Mouse (Mus musculus) cerebellum, postnatal 10 days (tissue): Measurements from ENCODE around the gene Apbb2.

Source experiments
- DNase-seq, 2 experiments: peaks; one replicate each; pipeline ENCODE4 v3.0.0; 2021; ENCODE audit warnings: mixed read lengths in 2 of 2

Gene Apbb2

GRCm38 (mm10) chr5:66373515-66374164, 244.9 kb downstream of the Apbb2 start:
- DNase-seq = no peak

DNA sequence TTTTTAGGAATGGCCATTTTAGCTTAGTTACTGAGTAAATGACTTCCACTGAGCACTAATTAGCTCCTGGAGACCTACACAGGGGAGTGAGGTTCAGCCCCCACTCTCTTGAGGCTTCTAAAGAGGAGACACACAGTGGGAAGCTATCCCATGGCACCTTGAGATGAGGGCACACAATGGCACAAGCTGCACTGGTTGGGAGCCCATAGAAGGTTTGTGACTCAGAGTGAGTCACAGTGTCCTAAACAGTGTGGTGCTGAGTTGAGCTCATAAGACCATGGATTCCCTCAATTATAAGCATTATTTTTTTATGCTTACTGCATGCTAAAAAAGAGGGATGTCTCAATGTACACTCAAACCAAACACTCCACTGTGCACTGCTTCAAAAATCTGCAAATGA, 247.5 kb downstream of the Apbb2 start:
- no peak for DNase-seq

DNA sequence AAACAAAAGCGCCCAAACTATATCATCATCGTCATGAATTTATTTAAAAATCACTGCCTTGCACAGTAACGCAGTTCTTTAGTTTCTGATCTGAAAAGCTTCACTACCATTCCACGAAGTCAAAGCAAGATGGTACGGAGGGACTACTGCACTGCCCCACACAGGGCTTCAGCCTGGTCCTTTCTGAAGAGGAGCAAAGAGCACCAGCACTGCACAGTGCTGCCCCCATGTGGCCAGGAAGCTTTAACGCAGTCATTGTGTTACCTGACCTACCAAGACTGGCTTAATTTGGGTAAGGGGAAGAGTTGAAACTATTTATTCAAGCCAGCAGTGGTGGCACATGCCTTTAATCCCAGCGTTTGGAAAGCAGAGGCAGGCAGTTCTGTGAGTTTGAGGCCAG, 249.6 kb downstream of the Apbb2 start:
- DNase-seq = peak; percentile 84 to 86

- peak; percentile 39 to 45 for DNase-seq
Measured at GRCm38 (mm10) chr5:66367641-66368040, 250.9 kb downstream of the Apbb2 start.

- no peak for DNase-seq
Measured at GRCm38 (mm10) chr5:66363274-66364261, 255.0 kb downstream of the Apbb2 start.

GRCm38 (mm10) chr5:66360739-66361138, 257.8 kb downstream of the Apbb2 start:
- no peak for DNase-seq

GRCm38 (mm10) chr5:66359742-66360423, 258.7 kb downstream of the Apbb2 start:
- DNase-seq = no peak

DNA sequence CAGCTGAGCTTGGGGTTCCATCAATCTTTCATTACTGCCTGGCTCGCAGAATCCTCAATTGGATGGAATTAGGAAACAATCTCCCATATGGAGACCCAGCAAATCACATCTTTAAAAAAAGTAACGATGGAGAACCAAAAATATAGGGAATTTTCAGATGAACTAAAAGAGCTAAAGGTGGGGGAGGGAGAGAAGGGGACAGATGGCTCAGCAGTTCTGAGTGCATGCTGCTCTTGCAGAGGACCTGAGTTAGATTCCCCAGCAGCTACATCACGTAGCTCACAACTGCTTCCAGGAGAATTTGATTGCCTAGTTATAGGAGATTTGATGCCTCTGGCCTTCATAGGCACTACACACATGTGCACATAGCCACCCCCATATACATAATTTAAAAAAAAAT, 263.4 kb downstream of the Apbb2 start:
- DNase-seq = no peak

DNA sequence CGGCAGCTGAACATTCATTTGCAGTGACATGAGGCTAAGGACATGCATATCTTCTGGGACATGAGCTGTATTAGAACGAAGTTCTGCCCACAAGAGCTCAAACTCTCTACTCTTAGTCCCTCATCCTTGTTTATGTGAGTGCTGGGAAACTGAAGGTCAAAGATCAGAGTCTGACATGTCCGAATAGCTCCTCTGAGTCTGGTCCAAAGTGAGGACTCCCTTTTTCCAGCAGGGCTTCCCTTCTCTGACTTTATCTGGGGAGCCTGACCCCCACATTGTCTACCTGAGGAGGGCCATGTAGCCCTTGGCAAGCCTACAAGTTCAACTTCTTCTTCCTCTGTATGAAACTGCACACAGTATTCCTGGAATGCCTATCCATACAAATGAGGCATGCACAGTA, 264.7 kb downstream of the Apbb2 start:
- DNase-seq = no peak

- peak; percentile 82 to 88 for DNase-seq
Measured at GRCm38 (mm10) chr5:66351836-66352390, 266.7 kb downstream of the Apbb2 start.

- no peak for DNase-seq
Measured at GRCm38 (mm10) chr5:66351064-66351463, 267.5 kb downstream of the Apbb2 start.

DNA sequence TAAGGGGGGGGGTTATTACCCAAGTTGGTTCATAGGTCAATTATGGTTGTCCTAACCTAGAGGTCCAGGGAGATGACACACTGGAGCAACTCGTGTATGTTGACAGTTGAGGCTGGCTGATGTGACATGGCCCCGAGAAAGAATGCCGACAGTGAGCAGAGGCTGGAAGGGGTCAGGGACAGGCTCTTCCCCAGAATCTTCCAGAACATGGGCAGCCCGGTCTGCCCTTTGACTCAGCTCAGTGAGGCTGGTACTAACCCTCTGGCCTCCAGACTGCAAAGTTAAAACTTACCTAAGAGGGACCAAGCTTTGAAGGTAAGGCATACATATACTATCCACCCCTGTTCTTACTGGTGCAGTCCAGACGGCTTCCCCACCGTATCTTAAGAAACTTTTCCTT, 268.0 kb downstream of the Apbb2 start:
- DNase-seq = no peak

DNA sequence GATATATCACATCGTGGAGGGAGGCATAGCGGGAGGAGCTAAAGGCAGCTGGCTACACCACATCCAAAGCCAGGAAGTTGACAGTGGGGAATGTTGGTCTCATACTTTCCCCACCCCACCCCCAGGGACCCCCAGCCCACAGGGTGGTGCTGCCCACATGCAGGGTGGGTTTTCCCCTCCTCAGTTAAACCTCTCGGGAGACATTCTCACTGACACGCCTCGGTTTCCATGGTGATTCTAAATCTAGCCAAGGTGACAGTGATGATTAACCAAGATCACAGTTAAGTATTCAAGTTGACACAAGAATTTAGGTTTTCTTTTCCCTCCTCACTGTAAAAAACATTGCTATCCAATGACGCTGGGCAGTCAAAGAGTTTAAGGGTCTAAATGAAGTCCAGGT, 270.2 kb downstream of the Apbb2 start:
- no peak for DNase-seq

DNA sequence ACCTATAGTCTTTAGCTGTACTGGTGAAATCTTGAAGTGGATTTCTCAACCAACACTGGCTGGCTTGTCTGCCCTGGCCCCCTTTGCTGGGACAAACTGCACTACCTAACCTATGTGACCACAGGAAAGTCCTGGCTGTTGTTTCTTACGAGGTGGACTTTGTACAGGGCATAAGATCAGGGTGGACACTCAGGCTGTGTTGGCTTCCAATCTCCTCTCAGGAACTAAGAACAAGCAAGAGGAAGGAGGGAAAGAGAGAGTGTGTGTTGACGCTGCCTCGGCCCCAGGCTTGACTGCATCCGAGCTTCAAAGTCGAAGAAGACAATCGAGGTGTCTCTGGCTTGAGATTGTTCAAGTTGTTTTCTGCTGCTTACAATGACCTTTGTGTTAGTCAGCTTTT, 271.8 kb downstream of the Apbb2 start:
- no peak for DNase-seq

- DNase-seq = no peak
Measured at GRCm38 (mm10) chr5:66345140-66345539, 273.4 kb downstream of the Apbb2 start.

DNA sequence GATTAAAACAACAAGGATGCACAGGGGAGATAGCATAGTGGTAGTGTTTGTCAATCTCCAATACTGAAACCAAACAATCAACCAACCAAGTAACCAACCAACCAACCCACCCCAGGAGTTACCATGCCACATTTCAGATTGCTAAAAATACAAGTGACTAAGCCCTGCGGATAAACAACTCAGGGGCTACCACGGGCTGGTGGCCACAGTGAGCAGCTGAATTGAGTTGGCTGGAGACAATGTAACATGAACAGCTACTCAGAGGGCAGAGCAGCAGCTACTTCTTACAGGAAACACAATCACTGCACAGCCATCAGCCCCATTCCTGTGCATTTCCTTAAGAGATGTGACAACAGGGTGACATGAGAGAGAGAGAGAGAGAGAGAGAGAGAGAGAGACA, 274.4 kb downstream of the Apbb2 start:
- DNase-seq = no peak

DNA sequence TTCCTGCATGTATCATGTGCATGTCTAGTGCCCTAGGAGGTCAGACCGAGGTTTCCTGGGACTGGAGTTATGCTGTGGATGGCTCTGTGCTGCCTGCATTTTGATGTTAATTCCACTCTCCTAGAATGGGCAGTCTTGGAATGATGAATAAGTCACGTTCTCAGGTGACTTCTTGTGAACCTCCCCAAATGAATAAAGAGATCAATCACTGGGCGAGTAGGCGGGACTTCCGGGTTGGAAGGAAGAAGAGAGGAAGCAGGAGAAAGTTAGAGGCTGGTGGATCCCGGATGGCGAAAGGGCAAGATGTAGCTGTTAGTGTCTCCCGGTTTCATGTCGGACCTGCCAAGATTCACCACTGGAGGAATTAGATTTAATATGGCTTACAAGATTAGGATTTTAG, 276.3 kb downstream of the Apbb2 start:
- DNase-seq = no peak

- DNase-seq = no peak
Measured at GRCm38 (mm10) chr5:66341848-66342247, 276.7 kb downstream of the Apbb2 start.

- no peak for DNase-seq
Measured at GRCm38 (mm10) chr5:66340356-66341102, 278.1 kb downstream of the Apbb2 start.

DNA sequence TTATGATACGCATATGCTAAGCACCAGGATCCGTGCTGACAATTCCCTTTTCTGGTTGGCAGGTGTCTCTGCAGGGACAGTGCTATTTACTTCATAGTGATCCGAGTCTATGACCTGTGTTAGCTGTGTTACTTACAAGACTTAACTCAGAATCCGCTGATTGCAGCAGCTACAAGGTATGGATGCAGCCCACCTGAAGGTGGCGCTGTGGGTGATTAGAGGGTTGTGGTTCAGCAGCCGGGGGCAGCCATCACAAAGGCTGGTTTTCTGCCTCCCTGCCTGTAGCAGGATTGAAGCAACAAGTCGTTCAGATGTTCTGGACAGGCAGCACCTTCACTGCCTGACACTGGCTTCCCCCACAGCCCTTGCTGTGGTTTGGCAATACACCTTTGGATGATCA, 280.0 kb downstream of the Apbb2 start:
- peak; percentile 62 to 68 for DNase-seq

- peak; percentile 84 to 88 for DNase-seq
Measured at GRCm38 (mm10) chr5:66337969-66338345, 280.6 kb downstream of the Apbb2 start.
